Mouse (Mus musculus) adrenal gland, postnatal 4 days (tissue): ENCODE data around the gene Ccng2. TPM values are rescaled to one million over a fixed set of nuclear protein-coding genes. Genes with fewer than 3 reads are reported as not detected.

Experiments
- DNase-seq, 2 experiments: peaks; one replicate each; pipeline ENCODE4 v3.0.0; 2021 to 2022; ENCODE audit warnings: low spot score in 2 of 2, mixed read lengths in 2 of 2
- total RNA-seq, 2 experiments: library from RNA; stranded (reverse); gene quantifications; 2 replicates each; pipeline ENCODE4 v1.2.3; 2021

The Ccng2 gene
- total RNA-seq, 2 experiments from 2014 or later = 38.9 to 40.1 TPM

- no peak for DNase-seq
Measured at GRCm38 (mm10) chr5:93262751-93263150, 4.3 kb upstream of the Ccng2 start.

- DNase-seq = no peak
Measured at GRCm38 (mm10) chr5:93263396-93264075, 3.5 kb upstream of the Ccng2 start.

GRCm38 (mm10) chr5:93264136-93264700, 2.8 kb upstream of the Ccng2 start:
- no peak for DNase-seq

GRCm38 (mm10) chr5:93265164-93265800, 1.8 kb upstream of the Ccng2 start:
- DNase-seq = no peak

- DNase-seq = no peak
Measured at GRCm38 (mm10) chr5:93265801-93266580, 1.1 kb upstream of the Ccng2 start.

GRCm38 (mm10) chr5:93267851-93268606, 972 bp downstream of the Ccng2 start:
- DNase-seq = peak; percentile 56 to 68

- no peak for DNase-seq
Measured at GRCm38 (mm10) chr5:93270095-93270494, 3.0 kb downstream of the Ccng2 start.

GRCm38 (mm10) chr5:93270721-93271120, 3.7 kb downstream of the Ccng2 start:
- no peak for DNase-seq

- DNase-seq = no peak
Measured at GRCm38 (mm10) chr5:93282446-93283107, 15.5 kb downstream of the Ccng2 start.

- no peak for DNase-seq
Measured at GRCm38 (mm10) chr5:93283109-93283508, 16.1 kb downstream of the Ccng2 start.

- no peak for DNase-seq
Measured at GRCm38 (mm10) chr5:93288553-93288952, 21.5 kb downstream of the Ccng2 start.

- DNase-seq = no peak
Measured at GRCm38 (mm10) chr5:93290282-93290681, 23.2 kb downstream of the Ccng2 start.

- no peak for DNase-seq
Measured at GRCm38 (mm10) chr5:93296341-93296746, 29.3 kb downstream of the Ccng2 start.

GRCm38 (mm10) chr5:93296754-93297153, 29.7 kb downstream of the Ccng2 start:
- no peak for DNase-seq

GRCm38 (mm10) chr5:93297311-93297710, 30.3 kb downstream of the Ccng2 start:
- no peak for DNase-seq

- no peak for DNase-seq
Measured at GRCm38 (mm10) chr5:93305126-93305830, 38.2 kb downstream of the Ccng2 start.

- DNase-seq = no peak
Measured at GRCm38 (mm10) chr5:93308909-93309308, 41.9 kb downstream of the Ccng2 start.

- DNase-seq = no peak
Measured at GRCm38 (mm10) chr5:93323320-93324001, 56.4 kb downstream of the Ccng2 start.
